Mouse (Mus musculus) macrophage (primary cell): ENCODE data around the gene Klhdc4. TPM values are rescaled to one million over a fixed set of nuclear protein-coding genes. Genes with fewer than 3 reads are reported as not detected.

Experiments
- H3K27ac ChIP-seq: fragments of 350-480 bp; formaldehyde crosslinking; 2 replicates; pipeline ENCODE4 v1.9.0; 2021
- H3K36me3 ChIP-seq: fragments of 350-480 bp; formaldehyde crosslinking; 2 replicates; pipeline ENCODE4 v1.9.0; 2021; ENCODE audit errors: inconsistent target
- H3K4me3 ChIP-seq: fragments of 350-480 bp; formaldehyde crosslinking; 2 replicates; pipeline ENCODE4 v1.9.0; 2021; ENCODE audit errors: inconsistent target
- H3K79me2 ChIP-seq: fragments of 350-480 bp; formaldehyde crosslinking; 2 replicates; pipeline ENCODE4 v1.9.0; 2021; ENCODE audit errors: inconsistent target
- WGBS: methylation state at CpG from one replicate; pipeline ENCODE4 v1.1.7; 2026; ENCODE audit warnings: inconsistent platforms; ENCODE audit not compliant: missing documents; 5-methylcytosine and 5-hydroxymethylcytosine counted together
- polyA plus RNA-seq: library from polyadenylated mRNA; stranded (reverse); fragments of 250-400 nt; gene quantifications from 3 replicates; pipeline ENCODE4 v1.2.4, GENCODE M21; 2018; ENCODE audit warnings: inconsistent platforms

Klhdc4 gene
- polyA plus RNA-seq, 1 experiment from 2014 or later = 18.7 TPM

- no peak overlapping the region for H3K27ac ChIP-seq
- no peak overlapping the region for H3K4me3 ChIP-seq
- H3K36me3 ChIP-seq = peaks cover 29% of the 10 kb centered on the region; the same call in 1 of the 2 replicates
- H3K79me2 ChIP-seq = peaks cover 10% of the 10 kb centered on the region; the same call in 1 of the 2 replicates
- WGBS = 95% methylated on average over 9 of the region's 11 CpGs
Observed at GRCm38 (mm10) chr8:121808032-121808431, 21.3 kb downstream of the Klhdc4 start.

DNA sequence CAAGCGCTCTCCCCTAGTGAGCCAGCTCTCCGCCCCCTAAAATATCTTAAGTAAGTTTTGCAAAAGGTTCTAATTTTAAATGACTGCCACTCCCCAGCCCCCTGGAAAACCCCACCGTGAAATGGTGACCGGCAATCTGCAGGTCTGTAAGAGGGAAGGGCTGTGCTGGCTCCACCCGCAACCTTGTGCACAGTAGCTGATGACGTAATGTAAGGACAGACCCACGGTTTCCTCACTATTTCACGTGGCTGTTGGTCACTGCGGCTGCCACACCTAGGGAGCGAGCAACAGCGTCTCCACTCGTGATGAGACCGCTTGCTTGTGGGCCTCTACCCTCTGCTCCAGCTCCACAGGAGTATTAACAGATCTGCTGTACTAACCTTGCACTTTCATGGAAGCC lies 23.2 kb downstream of the Klhdc4 start:
- Histone ChIP-seq H3K27ac (no peak overlapping the region), H3K36me3 (peaks cover 17% of the 10 kb centered on the region; the same call in 1 of the 2 replicates), H3K79me2 (peaks cover 10% of the 10 kb centered on the region; the same call in 1 of the 2 replicates), H3K4me3 (no peak overlapping the region)
- 75% methylated on average over 13 of the region's 13 CpGs for WGBS

GRCm38 (mm10) chr8:121804829-121805228 lies 24.5 kb downstream of the Klhdc4 start:
- peaks cover 23% of the 10 kb centered on the region; the same call in 1 of the 2 replicates for H3K36me3 ChIP-seq
- peaks cover 10% of the 10 kb centered on the region; the same call in 1 of the 2 replicates for H3K79me2 ChIP-seq
- H3K27ac ChIP-seq = no peak overlapping the region
- WGBS = 94% methylated on average over 5 of the region's 5 CpGs
- H3K4me3 ChIP-seq = no peak overlapping the region

GRCm38 (mm10) chr8:121798401-121798800 lies 31.0 kb downstream of the Klhdc4 start:
- no peak overlapping the region for H3K4me3 ChIP-seq
- H3K79me2 ChIP-seq = no peaks in the 10 kb centered on the region
- no peak overlapping the region for H3K27ac ChIP-seq
- 94% methylated on average over 6 of the region's 6 CpGs for WGBS
- peaks cover 40% of the 10 kb centered on the region for H3K36me3 ChIP-seq

GRCm38 (mm10) chr8:121796406-121796805 lies 33.0 kb downstream of the Klhdc4 start:
- Histone ChIP-seq H3K36me3 (peaks cover 40% of the 10 kb centered on the region), H3K27ac (no peak overlapping the region), H3K79me2 (peaks cover 1% of the 10 kb centered on the region; the same call in 1 of the 2 replicates), H3K4me3 (no peak overlapping the region)
- WGBS = 84% methylated on average over 11 of the region's 11 CpGs

DNA sequence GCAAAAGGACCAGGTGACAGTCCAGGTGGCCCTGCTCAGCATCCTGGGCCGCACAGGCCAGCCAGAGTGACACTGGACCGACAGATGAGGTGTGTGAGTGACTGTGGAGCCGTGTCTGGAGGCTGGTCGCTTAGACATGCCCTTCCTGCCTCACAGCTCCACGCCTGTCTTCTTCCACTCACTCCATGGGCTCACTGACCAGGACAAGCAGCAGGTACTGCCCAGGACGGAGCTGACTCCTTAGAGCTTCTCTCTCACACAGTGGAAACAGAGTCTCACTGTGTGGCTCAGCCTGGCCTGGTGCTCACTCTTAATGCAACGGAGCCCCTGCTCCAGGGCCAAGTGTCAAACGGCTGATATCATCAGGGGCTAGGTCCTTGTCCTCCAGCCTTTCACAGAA lies 33.9 kb downstream of the Klhdc4 start:
- 93% methylated on average over 8 of the region's 8 CpGs for WGBS
- H3K79me2 ChIP-seq = peaks cover 7% of the 10 kb centered on the region; the same call in 1 of the 2 replicates
- H3K27ac ChIP-seq = no peak overlapping the region
- no peak overlapping the region for H3K4me3 ChIP-seq
- peaks cover 36% of the 10 kb centered on the region for H3K36me3 ChIP-seq

DNA sequence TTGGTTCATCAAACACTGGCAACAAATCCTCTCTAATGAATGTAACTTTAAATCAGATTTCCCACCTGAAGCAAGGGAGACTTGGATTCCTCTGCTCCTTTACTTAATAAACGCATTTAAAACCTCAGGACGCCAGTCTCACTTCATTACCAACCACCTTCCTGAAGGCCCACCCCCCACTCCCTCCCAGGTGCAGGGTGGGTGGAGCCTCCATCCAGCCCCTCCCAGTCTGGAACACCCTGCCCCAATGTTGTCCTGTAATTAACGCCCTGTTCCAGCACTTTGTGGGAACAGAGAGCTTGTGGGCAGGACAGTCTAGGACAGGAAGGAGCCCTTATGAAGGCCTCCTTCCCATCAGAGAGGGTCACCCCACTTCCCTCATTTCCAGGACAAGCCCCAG lies 35.2 kb downstream of the Klhdc4 start:
- WGBS = 76% methylated on average over 3 of the region's 3 CpGs
- H3K79me2 ChIP-seq = peaks cover 7% of the 10 kb centered on the region; the same call in 1 of the 2 replicates
- H3K36me3 ChIP-seq = peaks cover 30% of the 10 kb centered on the region
- H3K27ac ChIP-seq = 0 out of 2 replicates have a peak overlapping the region, but pooled peaks have one; percentile 7
- no peak overlapping the region for H3K4me3 ChIP-seq

DNA sequence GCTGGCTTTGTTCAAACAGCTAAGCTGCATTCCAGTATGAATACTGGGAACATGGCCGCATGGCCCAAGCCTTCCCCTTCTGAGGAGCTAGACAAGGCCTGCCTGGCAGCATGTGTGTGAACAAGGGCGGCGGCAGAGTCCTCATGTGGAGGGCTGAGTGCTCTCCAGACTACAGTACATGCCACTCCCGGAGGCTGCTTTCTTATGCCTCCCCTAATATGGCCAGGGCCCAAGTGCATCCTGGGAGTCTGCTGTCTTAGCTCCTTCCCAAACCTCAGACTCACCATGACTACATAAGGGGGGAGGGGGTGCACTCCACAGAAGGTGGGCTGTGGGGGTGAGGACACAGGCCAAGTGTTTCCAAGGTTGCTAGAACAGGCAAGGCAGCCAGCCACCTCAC lies 36.7 kb downstream of the Klhdc4 start:
- WGBS = 71% methylated on average over 4 of the region's 4 CpGs
- Histone ChIP-seq H3K79me2 (peaks cover 7% of the 10 kb centered on the region; the same call in 1 of the 2 replicates), H3K27ac (peak overlapping the region; percentile 98), H3K4me3 (no peak overlapping the region), H3K36me3 (peaks cover 16% of the 10 kb centered on the region; the same call in 1 of the 2 replicates)

DNA sequence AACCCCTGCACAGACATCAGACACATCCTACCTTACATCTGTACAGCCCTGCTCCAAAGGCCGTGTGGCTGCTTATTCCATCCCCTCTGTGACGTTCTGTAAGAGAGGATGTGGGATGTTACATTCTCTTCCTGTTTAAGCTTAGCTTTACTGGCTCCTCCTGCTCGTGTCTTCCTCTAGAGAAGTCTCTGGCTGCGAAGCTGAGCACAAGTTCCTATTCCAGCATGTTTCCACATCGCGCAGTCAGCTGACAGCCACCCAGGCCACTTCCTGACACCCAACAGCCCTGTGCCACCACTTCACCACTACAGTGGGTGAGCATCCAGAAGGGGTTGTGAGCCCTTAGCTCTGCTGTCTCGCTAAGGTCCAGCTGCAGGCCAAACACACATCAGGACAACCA lies 37.2 kb downstream of the Klhdc4 start:
- Histone ChIP-seq H3K27ac (peak overlapping the region; percentile 98), H3K36me3 (peaks cover 12% of the 10 kb centered on the region; the same call in 1 of the 2 replicates), H3K4me3 (peak overlapping the region; percentile 29; the same call in 1 of the 2 replicates), H3K79me2 (peaks cover 7% of the 10 kb centered on the region; the same call in 1 of the 2 replicates)
- WGBS = 0% methylated on average over 7 of the region's 7 CpGs

DNA sequence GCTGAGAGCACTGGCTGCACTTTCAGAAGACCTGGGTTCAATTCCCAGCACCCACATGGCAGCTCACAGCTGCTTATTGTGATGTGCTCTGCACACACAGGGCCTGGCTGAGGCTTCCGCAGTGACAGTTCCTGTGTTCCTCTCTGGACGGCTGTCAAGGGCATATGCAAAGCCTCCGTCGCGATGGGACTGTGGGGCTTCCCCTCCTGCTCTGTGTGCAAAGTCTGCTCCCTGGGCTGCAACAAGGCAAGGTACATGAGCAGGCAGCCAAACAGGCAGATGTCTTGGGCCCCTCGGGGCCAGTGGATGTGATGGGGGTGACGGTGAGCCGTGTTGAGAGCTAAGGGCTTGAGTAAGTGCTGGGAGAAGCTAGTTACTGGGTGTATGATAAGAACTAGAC lies 40.6 kb downstream of the Klhdc4 start:
- Histone ChIP-seq H3K4me3 (no peak overlapping the region), H3K36me3 (no peaks in the 10 kb centered on the region), H3K27ac (no peak overlapping the region), H3K79me2 (peaks cover 7% of the 10 kb centered on the region; the same call in 1 of the 2 replicates)
- 73% methylated on average over 8 of the region's 8 CpGs for WGBS

DNA sequence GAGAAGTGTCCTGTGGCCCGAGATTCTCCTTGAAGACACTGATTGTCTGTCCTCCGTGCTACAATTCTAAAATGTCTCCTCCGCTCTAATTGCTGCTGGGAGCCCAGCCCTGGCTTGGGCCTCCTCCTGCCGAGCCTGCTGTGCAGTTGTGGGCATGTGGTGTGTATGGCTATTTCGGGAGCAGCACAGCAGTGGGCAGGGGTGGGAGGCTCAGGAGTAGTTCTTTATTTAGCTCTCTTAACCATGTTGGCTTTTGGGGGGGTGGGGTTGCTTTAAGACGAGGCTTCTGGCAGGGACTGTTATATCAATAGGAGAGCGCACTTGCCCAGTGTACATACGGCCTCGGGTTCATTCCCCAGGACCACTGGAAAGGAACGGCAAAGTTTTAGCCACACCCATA lies 42.8 kb downstream of the Klhdc4 start:
- no peaks in the 10 kb centered on the region for H3K36me3 ChIP-seq
- no peak overlapping the region for H3K4me3 ChIP-seq
- no peak overlapping the region for H3K27ac ChIP-seq
- WGBS = 43% methylated on average over 10 of the region's 10 CpGs
- peaks cover 7% of the 10 kb centered on the region; the same call in 1 of the 2 replicates for H3K79me2 ChIP-seq

- no peak overlapping the region for H3K27ac ChIP-seq
- no peaks in the 10 kb centered on the region for H3K79me2 ChIP-seq
- no peak overlapping the region for H3K4me3 ChIP-seq
- WGBS = 72% methylated on average over 5 of the region's 5 CpGs
- H3K36me3 ChIP-seq = no peaks in the 10 kb centered on the region
Observed at GRCm38 (mm10) chr8:121782493-121782892, 46.9 kb downstream of the Klhdc4 start.

DNA sequence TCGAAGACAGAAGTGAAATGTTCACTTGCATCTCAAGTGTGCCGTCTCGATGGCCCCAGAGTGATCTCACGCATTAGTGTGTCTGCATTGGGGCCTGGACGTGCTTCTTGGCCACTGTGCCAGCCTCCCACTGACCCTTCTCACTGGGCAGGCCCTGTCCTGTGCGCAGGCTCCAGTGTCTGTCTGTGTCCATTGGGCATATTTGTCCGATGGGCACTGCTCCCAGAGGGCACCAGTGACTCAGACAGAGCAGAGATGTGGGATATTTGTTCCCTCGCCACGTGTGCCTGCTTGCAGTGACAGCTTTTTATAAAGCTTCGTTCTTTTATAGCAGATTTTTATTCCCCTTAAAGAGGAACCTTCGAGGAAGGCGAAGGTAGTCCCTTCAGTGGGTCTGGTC lies 55.5 kb downstream of the Klhdc4 start:
- no peaks in the 10 kb centered on the region for H3K36me3 ChIP-seq
- 87% methylated on average over 12 of the region's 12 CpGs for WGBS

GRCm38 (mm10) chr8:121770845-121771752 lies 58.3 kb downstream of the Klhdc4 start:
- H3K27ac ChIP-seq = no peak overlapping the region
- no peaks in the 10 kb centered on the region for H3K36me3 ChIP-seq
- no peaks in the 10 kb centered on the region for H3K79me2 ChIP-seq
- no peak overlapping the region for H3K4me3 ChIP-seq
- WGBS = 43% methylated on average over 18 of the region's 19 CpGs

More for the DNA sequence above, 55.5 kb downstream of the Klhdc4 start:
- H3K4me3 ChIP-seq = no peak overlapping the region
- H3K79me2 ChIP-seq = no peaks in the 10 kb centered on the region
- no peak overlapping the region for H3K27ac ChIP-seq

DNA sequence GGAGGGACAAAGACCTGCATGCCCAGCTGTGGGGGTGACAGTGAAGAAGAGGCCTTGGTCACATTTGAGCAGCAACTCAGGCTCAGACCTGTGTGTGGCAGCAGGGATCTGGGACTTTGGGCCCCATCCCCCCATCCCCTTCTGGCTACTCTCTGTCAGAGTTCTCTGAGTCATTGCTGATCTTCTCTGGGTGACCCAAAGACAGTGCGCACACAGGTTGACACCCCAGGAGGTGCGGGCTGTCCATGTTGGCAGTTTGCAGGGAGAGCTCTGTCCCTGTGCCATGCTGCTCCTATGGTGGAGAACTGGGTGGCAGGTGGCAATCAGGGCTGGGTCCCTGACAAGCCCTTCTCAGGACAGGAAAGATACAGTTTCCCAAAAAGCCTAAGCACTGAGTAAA lies 59.7 kb downstream of the Klhdc4 start:
- Histone ChIP-seq H3K27ac (no peak overlapping the region), H3K79me2 (no peaks in the 10 kb centered on the region), H3K36me3 (no peaks in the 10 kb centered on the region), H3K4me3 (no peak overlapping the region)
- 91% methylated on average over 2 of the region's 2 CpGs for WGBS
